Mouse (Mus musculus) kidney, postnatal 4 days (tissue): ENCODE measurements around the gene Mtg1.

Experiments
- DNase-seq, 2 experiments: peaks; one replicate each; pipeline ENCODE4 v3.0.0; 2021; ENCODE audit warnings: mixed read lengths in 2 of 2

The Mtg1 gene

GRCm38 (mm10) chr7:140190435-140190834 lies 53.1 kb downstream of the Mtg1 start:
- no peak for DNase-seq

GRCm38 (mm10) chr7:140192445-140192844 lies 55.1 kb downstream of the Mtg1 start:
- DNase-seq: no peak

GRCm38 (mm10) chr7:140192851-140193250 lies 55.5 kb downstream of the Mtg1 start:
- DNase-seq: no peak

GRCm38 (mm10) chr7:140194031-140194430 lies 56.7 kb downstream of the Mtg1 start:
- DNase-seq: no peak

GRCm38 (mm10) chr7:140196002-140196401 lies 58.6 kb downstream of the Mtg1 start:
- DNase-seq: no peak
